Mouse (Mus musculus) layer of hippocampus, adult 11-12 months (tissue): Measurements from ENCODE around the gene Psapl1.

Experiments used
- DNase-seq: peaks from one replicate; pipeline ENCODE4 v3.0.0; 2022; ENCODE audit warnings: low spot score

The Psapl1 gene

DNA sequence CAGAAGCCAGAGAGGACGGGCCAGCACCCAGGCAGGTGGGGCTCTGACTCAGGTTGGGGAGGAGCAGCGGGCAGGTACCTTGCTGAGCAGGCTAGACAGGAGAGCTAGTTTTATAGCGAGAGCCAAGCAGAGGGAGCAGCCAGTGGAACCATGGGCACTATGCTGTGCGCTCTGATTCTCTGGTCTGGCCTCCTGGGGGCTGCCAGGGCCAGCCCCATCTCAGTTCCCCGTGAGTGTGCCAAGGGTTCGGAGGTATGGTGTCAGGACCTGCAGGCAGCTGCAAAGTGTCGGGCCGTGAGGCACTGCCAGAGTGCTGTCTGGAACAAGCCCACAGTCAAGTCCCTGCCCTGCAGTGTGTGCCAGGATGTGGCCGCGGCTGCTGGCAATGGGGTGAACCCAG lies at the start of gene Psapl1:
TSS of gene Psapl1 (plus strand) at position 106 of the 400 bp plus-strand sequence.
- DNase-seq, result no peak

GRCm38 (mm10) chr5:36154879-36155485 lies 48.8 kb upstream of the Psapl1 start:
- DNase-seq, result no peak

- DNase-seq, result no peak
Measured at GRCm38 (mm10) chr5:36165424-36166302, 38.2 kb upstream of the Psapl1 start.

GRCm38 (mm10) chr5:36166346-36167013 lies 37.3 kb upstream of the Psapl1 start:
- DNase-seq, result no peak

- DNase-seq, result peak; percentile 35
Measured at GRCm38 (mm10) chr5:36168963-36169650, 34.7 kb upstream of the Psapl1 start.

- no peak for DNase-seq
Measured at GRCm38 (mm10) chr5:36174569-36175115, 29.2 kb upstream of the Psapl1 start.

DNA sequence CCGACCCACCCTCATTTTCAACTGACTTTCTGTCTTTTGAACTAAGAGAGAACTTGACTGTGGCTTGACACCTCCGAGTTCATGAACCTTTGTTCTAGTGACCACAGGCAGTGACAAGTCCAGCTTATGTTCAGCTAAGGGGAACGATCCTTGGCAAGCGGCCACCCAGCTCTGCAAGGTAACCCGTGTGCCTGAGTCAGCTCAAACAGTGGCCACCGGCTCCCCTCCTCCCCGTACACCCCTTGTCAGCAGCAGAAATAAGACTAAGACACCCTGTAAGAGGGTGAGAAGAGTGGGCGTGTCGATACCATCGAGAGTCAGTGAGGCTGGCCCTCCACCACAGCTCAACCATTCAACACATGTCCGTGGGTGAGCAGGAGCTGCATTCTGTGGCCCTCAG lies 27.4 kb upstream of the Psapl1 start:
- DNase-seq, result no peak

GRCm38 (mm10) chr5:36176873-36177272 lies 26.9 kb upstream of the Psapl1 start:
- no peak for DNase-seq

- no peak for DNase-seq
Measured at GRCm38 (mm10) chr5:36178215-36178614, 25.6 kb upstream of the Psapl1 start.

DNA sequence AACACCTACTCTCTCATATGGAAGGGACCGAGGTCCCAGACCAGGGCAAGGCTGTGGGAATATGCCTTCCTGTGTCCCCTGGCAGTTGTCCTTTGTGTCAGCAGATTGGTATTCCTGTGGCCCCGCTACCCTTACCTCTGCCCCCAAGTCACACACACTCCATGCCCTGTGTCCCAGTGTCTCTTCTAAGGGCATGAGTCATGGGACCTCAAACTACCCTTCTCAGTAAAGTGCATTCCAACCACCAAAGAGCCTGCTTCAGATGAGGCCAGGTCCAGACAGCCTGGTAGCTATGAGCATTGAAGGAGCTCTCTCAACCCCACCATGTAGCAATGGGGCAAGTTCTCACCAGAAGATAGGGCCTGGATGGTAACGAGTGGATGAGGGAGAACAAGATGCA lies 25.0 kb upstream of the Psapl1 start:
- no peak for DNase-seq

DNA sequence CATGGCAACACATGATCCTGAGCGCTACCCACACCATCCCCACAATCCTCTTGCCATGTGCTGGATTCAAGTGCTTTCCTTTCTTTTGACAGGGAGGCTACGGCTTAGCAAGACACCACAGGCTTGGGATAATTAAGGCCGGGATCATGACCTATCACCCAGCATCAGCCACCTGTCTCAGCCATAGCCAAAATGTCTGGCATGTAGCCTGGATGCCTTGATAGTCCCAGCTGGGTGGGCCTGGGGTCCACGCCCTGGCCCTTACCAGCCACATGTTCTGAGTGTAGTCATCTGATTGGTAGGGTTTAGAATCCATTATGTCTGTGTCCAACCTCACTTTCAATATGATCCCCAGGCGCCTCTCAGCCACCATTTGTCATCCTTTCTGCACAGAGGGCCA lies 24.1 kb upstream of the Psapl1 start:
- no peak for DNase-seq

DNA sequence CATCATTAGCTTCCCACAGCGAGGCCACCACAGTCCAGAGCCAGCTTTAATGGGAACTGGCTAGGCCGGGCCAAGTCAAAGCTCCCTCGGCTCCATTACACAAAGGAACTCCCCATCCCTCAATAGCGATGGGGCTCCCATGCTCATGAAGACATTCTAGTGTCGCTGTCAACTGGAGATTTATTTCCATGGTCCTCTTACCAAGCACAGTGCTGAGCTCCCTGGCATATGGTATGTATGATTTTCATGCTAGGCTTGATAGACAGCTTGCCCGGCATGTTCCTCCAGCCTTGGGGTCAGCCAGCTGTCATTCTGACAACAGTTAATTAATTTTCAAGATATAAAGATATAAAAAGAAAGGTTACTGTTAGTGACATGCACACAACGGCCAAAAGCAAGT lies 21.5 kb upstream of the Psapl1 start:
- DNase-seq, result no peak

DNA sequence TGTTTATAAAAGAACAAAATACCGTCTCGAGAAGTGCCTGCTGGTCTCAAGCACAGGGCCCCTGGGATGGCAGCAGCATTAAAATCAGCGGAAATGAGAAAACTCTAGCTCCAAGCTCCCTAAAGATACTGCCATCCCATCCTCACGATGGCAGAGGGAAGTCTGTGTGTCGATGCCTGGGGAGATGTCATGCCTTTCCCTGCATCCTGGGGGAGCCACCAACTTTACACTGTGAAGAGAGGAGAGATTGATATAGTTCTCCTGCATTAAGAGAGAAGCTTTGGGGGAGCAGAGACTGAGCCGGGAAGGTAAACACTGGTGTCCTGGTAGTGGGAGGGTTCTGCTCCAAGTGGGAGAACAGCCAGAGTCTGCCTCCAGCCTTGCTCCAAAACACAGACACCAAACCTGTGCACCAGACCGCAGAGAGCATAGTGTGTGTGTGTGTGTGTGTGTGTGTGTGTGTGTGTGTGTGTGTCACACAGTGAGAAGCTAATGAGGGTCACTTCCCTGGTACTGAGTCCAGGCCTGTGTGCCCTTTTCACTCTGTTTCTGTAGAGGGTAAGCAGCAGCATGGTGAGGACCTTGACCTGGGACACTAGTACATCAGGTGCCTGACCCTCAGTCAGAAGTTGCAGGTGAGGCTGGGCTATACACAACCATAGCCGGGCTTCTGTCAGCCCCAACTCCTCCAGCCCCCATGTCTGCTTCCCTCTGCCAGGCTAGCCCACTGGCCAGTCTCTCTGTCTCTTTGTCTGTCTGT lies 17.3 kb upstream of the Psapl1 start:
- DNase-seq, result no peak

DNA sequence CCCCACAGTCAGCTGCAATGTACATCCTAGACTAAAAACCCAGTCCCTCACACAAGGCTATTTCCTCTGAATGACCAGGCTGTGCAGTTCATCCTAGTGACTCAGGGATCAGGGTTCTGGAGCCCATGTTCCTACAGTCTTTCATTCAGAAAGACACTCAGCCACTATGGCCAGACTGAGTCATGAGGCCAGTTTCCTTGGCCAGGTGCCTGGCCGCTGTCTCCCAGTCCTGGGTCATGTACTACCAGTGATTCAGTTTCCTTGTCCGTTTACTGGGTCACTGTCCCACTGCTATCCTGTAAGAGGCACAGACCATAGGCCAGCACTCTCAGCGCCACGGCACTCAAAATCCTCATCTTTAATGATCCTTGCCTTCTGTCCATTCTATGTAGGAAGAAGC lies 15.5 kb upstream of the Psapl1 start:
- DNase-seq, result no peak

DNA sequence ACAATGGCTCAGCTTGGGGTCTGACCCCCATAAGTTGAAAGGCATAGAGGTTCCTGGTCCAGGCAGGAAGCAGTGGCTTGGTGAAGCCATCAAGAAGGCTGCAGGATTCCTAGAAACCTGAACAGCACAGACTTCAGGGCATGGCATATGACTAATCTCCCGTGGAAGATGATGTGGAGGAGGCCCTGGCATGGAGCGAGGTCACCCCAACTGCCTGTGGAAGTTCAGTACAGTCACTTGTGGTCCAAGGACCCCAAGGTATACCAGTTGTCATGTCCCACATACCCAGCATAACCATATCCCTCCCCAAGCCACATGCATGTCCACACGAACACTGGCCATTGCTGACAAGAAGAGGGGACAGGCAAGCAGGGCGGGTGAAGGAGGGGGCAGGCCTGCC lies 12.5 kb upstream of the Psapl1 start:
- no peak for DNase-seq

GRCm38 (mm10) chr5:36191876-36192275 lies 11.9 kb upstream of the Psapl1 start:
- DNase-seq, result peak; percentile 25

- no peak for DNase-seq
Measured at GRCm38 (mm10) chr5:36192677-36193076, 11.1 kb upstream of the Psapl1 start.

DNA sequence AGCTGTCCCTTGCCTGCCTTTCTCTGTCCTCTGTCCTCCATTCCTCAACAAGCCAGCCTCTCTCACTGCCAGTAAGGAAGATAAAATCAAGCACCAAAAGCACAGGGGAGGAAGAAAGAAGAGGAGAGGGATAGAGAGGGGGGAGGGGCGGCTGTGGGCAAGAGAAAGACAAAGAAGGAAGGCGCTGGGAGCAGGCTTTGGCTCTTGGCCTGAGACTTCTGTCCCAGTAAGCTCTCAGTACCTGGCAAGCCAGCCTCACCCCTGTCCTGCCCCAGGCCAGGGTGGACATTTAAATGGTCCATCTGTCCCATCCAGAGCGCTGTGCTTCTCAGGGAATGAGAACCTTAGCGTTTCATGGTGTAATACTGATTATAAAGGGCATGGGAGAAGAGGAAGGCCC lies 9.2 kb upstream of the Psapl1 start:
- DNase-seq, result no peak

DNA sequence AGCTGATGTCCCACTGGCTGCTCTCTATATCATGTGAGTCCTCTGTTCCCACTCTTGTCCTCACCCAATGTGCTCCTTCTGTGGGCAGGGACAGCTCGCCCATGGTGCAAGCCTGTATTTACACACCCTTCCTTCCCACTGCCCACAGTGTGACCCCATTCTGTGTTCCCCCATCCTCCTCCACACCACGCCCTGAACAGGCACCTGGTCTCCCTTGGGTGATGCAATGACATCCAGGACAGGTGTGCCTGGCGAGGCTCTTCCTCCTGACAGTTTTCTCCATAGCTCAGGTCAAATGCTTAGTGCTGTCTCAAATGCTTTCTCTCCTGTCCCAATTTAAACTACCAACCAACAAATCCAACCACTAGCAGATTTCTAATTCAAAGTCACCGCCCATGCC lies 8.4 kb upstream of the Psapl1 start:
- no peak for DNase-seq

GRCm38 (mm10) chr5:36199519-36199918 lies 4.3 kb upstream of the Psapl1 start:
- no peak for DNase-seq

DNA sequence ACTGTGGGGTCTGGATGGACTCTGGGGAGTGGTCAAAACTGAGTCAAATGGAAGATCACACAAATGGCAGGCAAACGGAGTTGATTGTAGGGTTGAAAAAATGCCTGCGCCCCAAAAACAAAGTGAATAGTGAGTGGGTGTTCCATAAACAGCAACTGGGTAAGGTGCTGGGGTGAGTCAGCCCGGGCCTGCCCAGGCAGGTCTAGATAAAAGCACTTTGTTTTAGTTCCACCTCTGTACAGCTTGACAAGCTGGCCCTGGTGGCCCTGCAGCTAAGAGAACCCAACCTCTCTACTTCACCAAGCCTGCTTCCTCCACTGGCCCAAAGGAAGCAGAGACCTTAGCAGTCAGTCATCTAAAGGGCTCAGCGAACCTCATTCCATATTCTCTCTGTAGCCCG lies 1.0 kb upstream of the Psapl1 start:
- DNase-seq, result no peak
